Mouse (Mus musculus) large intestine, adult 2 months (tissue): ENCODE results near the gene Gm3164. TPM values are rescaled to one million over a fixed set of nuclear protein-coding genes. Genes with fewer than 3 reads are reported as not detected.
"Not testable (repeated sequence)": the region's sequence is repeated elsewhere in the genome, so short reads cannot be mapped to it uniquely, and the experiment has no call there.

Source experiments
- DNase-seq: peaks from one replicate; pipeline ENCODE4 v3.0.0-alpha.2; 2012; ENCODE audit warnings: low read depth, low spot score
- WGBS: fragments of 180-500 bp; shearing (Covaris S2); methylation state at CpG from one replicate; pipeline ENCODE4 v1.1.7; 2018; 5-methylcytosine and 5-hydroxymethylcytosine counted together
- polyA plus RNA-seq: library from polyadenylated mRNA; depleted of rRNA; stranded (reverse); fragments of >200 nt; gene quantifications from 2 replicates; pipeline ENCODE4 v1.2.3, GENCODE M21; 2012; rRNA removed

Gm3164 gene
- polyA plus RNA-seq: 0.14 TPM in 1 of 2 replicates, not detected in the other

- DNase-seq: not testable (repeated sequence)
- whole genome bisulfite sequencing: 4% methylated on average over 43 of the region's 59 CpGs
Measured at GRCm38 (mm10) chr14:4414965-4415835, at the start of gene Gm3164. Gene Gm3164 (plus strand): TSS chr14:4415448.

- DNase-seq: not testable (repeated sequence)
- 85% methylated on average over 3 of the region's 3 CpGs for WGBS
Measured at GRCm38 (mm10) chr14:4368991-4369390, 46.3 kb upstream of the Gm3164 start.

- WGBS: 65% methylated on average over 3 of the region's 3 CpGs
Measured at GRCm38 (mm10) chr14:4369691-4370090, 45.6 kb upstream of the Gm3164 start.

GRCm38 (mm10) chr14:4377871-4378270, 37.4 kb upstream of the Gm3164 start:
- DNase-seq: not testable (repeated sequence)

More at GRCm38 (mm10) chr14:4369691-4370090, 45.6 kb upstream of the Gm3164 start:
- DNase-seq: not testable (repeated sequence)

GRCm38 (mm10) chr14:4385606-4386005, 29.6 kb upstream of the Gm3164 start:
- not testable (repeated sequence) for DNase-seq

- DNase-seq: not testable (repeated sequence)
- WGBS: 93% methylated on average over 4 of the region's 6 CpGs
Measured at GRCm38 (mm10) chr14:4392841-4393530, 22.3 kb upstream of the Gm3164 start.

GRCm38 (mm10) chr14:4397226-4397625, 18.0 kb upstream of the Gm3164 start, which contains the start of gene Gm3159:
Gene Gm3159 (plus strand): TSS chr14:4397526.
- WGBS: 78% methylated on average over 2 of the region's 3 CpGs
- not testable (repeated sequence) for DNase-seq

- not testable (repeated sequence) for DNase-seq
Measured at GRCm38 (mm10) chr14:4398624-4399023, 16.6 kb upstream of the Gm3164 start.

- WGBS: 80% methylated on average over 5 of the region's 5 CpGs
- not testable (repeated sequence) for DNase-seq
Measured at GRCm38 (mm10) chr14:4400115-4400789, 15.0 kb upstream of the Gm3164 start.

- WGBS: 66% methylated on average over 5 of the region's 5 CpGs
Measured at GRCm38 (mm10) chr14:4401245-4401644, 14.0 kb upstream of the Gm3164 start.

GRCm38 (mm10) chr14:4403840-4404239, 11.4 kb upstream of the Gm3164 start:
- not testable (repeated sequence) for DNase-seq

More at GRCm38 (mm10) chr14:4401245-4401644, 14.0 kb upstream of the Gm3164 start:
- DNase-seq: not testable (repeated sequence)

GRCm38 (mm10) chr14:4409939-4410338, 5.3 kb upstream of the Gm3164 start:
- 28% methylated on average over 1 of the region's 1 CpGs for WGBS
- not testable (repeated sequence) for DNase-seq

- DNase-seq: not testable (repeated sequence)
Measured at GRCm38 (mm10) chr14:4430692-4431091, 15.4 kb downstream of the Gm3164 start, which contains the start of gene Gm3173. Gene Gm3173 (plus strand): TSS chr14:4430992.

- DNase-seq: not testable (repeated sequence)
- WGBS: 65% methylated on average over 1 of the region's 2 CpGs
Measured at GRCm38 (mm10) chr14:4481445-4481844, 66.2 kb downstream of the Gm3164 start, which contains the start of gene Gm3182. Gene Gm3182 (plus strand): TSS chr14:4481745.

Other genes with a start within 250 kb of the Gm3164 start
- gene Gm2974, start 232.9 kb upstream of the Gm3164 start, polyA plus RNA-seq: 0.16 TPM in 1 of 2 replicates, not detected in the other
- not detected in 2 replicates for gene Gm3138, start 165.8 kb upstream of the Gm3164 start, polyA plus RNA-seq
- gene Gm3149, start 98.2 kb upstream of the Gm3164 start, polyA plus RNA-seq: not detected in 2 replicates
- 0.11 TPM in 1 of 2 replicates, not detected in the other for gene 2610042L04Rik, start 80.7 kb upstream of the Gm3164 start, polyA plus RNA-seq
- gene Gm3159, start 17.9 kb upstream of the Gm3164 start, polyA plus RNA-seq: not detected in 2 replicates
- gene Gm3173, start 15.5 kb downstream of the Gm3164 start, polyA plus RNA-seq: not detected in 2 replicates
- not detected in 2 replicates for gene Gm3182, start 66.3 kb downstream of the Gm3164 start, polyA plus RNA-seq
- gene Gm3047, start 140.0 kb downstream of the Gm3164 start, polyA plus RNA-seq: not detected in 2 replicates
- not detected in 2 replicates for gene Gm8159, start 216.9 kb downstream of the Gm3164 start, polyA plus RNA-seq
- gene Gm3239, start 248.7 kb downstream of the Gm3164 start, polyA plus RNA-seq: 0.07 TPM in 1 of 2 replicates, not detected in the other